Mouse (Mus musculus) megakaryocyte, embryonic 14.5 days (primary cell): ENCODE results near the gene Arrdc4.

ENCODE experiments used
- FLI1 ChIP-seq: IDR thresholded peaks from 2 replicates; pipeline ENCODE4 v1.6.1; 2012; ENCODE audit warnings: low read length, inconsistent platforms, mixed read lengths
- GATA1 ChIP-seq: IDR thresholded peaks from 3 replicates; pipeline ENCODE4 v1.6.1; 2012; ENCODE audit warnings: mixed read lengths, low read length, inconsistent platforms, borderline replicate concordance

- no peak for TF ChIP-seq GATA1
- no peak for TF ChIP-seq FLI1
Observed at GRCm38 (mm10) chr7:68696446-68696845, 52.6 kb downstream of the Arrdc4 start.
